Mouse (Mus musculus) G1E (cell line): ENCODE measurements around the gene Rbms3. TPM values are rescaled to one million over a fixed set of nuclear protein-coding genes. Genes with fewer than 3 reads are reported as not detected.

Experiments
- ATAC-seq: 2 replicates; pipeline ENCODE4 v1.8.0; 2016; ENCODE audit warnings: mild to moderate bottlenecking; ENCODE audit not compliant: insufficient number of reproducible peaks, poor library complexity, low FRiP score, severe bottlenecking; ENCODE audit errors: extremely low read depth
- DNase-seq: peaks from one replicate; pipeline ENCODE4 v3.0.0; 2012; ENCODE audit warnings: low spot score
- H3K27me3 ChIP-seq: 2 replicates; pipeline ENCODE4 v1.6.1; 2012; ENCODE audit warnings: mild to moderate bottlenecking, low read length, inconsistent platforms; ENCODE audit not compliant: insufficient read depth
- H3K36me3 ChIP-seq: replicated peaks from 2 replicates; pipeline ENCODE3; 2012; ENCODE audit warnings: mild to moderate bottlenecking, inconsistent platforms
- H3K4me1 ChIP-seq: 2 replicates; pipeline ENCODE4 v1.6.1; 2012; ENCODE audit warnings: low read depth, low read length, inconsistent platforms, mixed read lengths; ENCODE audit not compliant: insufficient read depth
- H3K4me3 ChIP-seq: 2 replicates; pipeline ENCODE4 v1.5.1; 2012; ENCODE audit warnings: low read depth, mild to moderate bottlenecking, inconsistent platforms, low read length, moderate library complexity, mixed read lengths
- H3K9me3 ChIP-seq: replicated peaks from 2 replicates; pipeline ENCODE4 v1.6.1; 2012; ENCODE audit warnings: inconsistent platforms
- CTCF ChIP-seq: IDR thresholded peaks from 2 replicates; pipeline ENCODE4 v1.5.1; 2012; ENCODE audit warnings: low read depth, low read length, inconsistent platforms, mixed read lengths
- GATA1 ChIP-seq: IDR thresholded peaks from 2 replicates; pipeline ENCODE4 v1.6.1; 2012; ENCODE audit warnings: borderline replicate concordance, low read length, inconsistent platforms, mixed read lengths
- GATA2 ChIP-seq: IDR thresholded peaks from 2 replicates; pipeline ENCODE4 v1.6.1; 2012; ENCODE audit warnings: low read depth, low read length, inconsistent platforms, borderline replicate concordance
- POLR2AphosphoS5 ChIP-seq: IDR thresholded peaks from 2 replicates; pipeline ENCODE4 v1.6.1; 2012; ENCODE audit warnings: low read depth, low read length, inconsistent platforms; ENCODE audit not compliant: insufficient replicate concordance
- TAL1 ChIP-seq: conservative IDR thresholded peaks from 2 replicates; pipeline ENCODE4 v1.6.1; 2012; ENCODE audit warnings: low read depth, low read length, inconsistent platforms, mixed read lengths
- polyA plus RNA-seq: library from polyadenylated mRNA; stranded (reverse); fragments of >175 nt; gene quantifications from 2 replicates; pipeline ENCODE4 v1.2.3, GENCODE M21; 2012
- total RNA-seq, 2 experiments: library from RNA; stranded (forward) in 1 of 2; stranded (reverse) in 1 of 2; fragments of 200-1000 nt in 1 of 2; fragments of >200 nt in 1 of 2; fragmentation: Nextera tagmentation in 1 of 2; gene quantifications; 2 replicates each; pipeline ENCODE4 v1.2.3; 2014 to 2017

Gene Rbms3
- total and polyA plus RNA-seq, 3 experiments, result 0.16 TPM; not detected in 2

GRCm38 (mm10) chr9:116814495-116815094, 815.1 kb downstream of the Rbms3 start:
- Histone ChIP-seq H3K36me3 (no peaks in the 10 kb centered on the region), H3K4me1 (no peaks in the 10 kb centered on the region), H3K9me3 (peaks cover 48% of the 10 kb centered on the region), H3K27me3 (no peaks in the 10 kb centered on the region), H3K4me3 (no peak overlapping the region)
- DNase-seq (no peak), ATAC-seq (no peak)
- TF ChIP-seq CTCF, result no peak
- TF ChIP-seq GATA2, result no peak
- no peak for TF ChIP-seq GATA1
- no peak for TF ChIP-seq TAL1
- no peak for TF ChIP-seq POLR2AphosphoS5

DNA sequence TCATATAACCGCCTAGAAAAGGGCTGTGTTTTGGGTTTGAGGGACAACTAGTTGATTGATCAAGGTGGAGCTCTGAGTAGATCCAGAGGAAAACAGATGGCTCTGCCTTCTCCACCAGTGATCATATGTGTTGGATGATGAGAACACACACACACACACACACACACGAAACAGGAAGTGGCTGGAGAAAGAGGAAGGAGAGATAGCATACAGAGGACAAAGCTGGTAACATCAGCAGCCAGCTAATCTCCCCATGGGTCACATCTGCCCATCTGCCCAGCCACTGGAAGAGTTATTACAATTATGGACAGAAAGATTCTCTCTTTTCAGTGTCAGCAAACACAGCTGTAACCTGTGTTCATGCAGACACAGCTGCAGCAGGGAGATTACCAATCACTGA, 816.3 kb downstream of the Rbms3 start:
- DNase-seq (no peak), ATAC-seq (no peak)
- Histone ChIP-seq H3K27me3 (no peaks in the 10 kb centered on the region), H3K4me3 (no peak overlapping the region), H3K9me3 (peaks cover 51% of the 10 kb centered on the region), H3K4me1 (no peaks in the 10 kb centered on the region), H3K36me3 (no peaks in the 10 kb centered on the region)
- TF ChIP-seq TAL1, result no peak
- TF ChIP-seq POLR2AphosphoS5, result no peak
- TF ChIP-seq GATA2, result no peak
- TF ChIP-seq CTCF, result no peak
- TF ChIP-seq GATA1, result no peak

GRCm38 (mm10) chr9:116809260-116809659, 820.5 kb downstream of the Rbms3 start:
- Histone ChIP-seq H3K9me3 (peaks cover 49% of the 10 kb centered on the region), H3K4me1 (no peaks in the 10 kb centered on the region), H3K27me3 (no peaks in the 10 kb centered on the region), H3K4me3 (no peak overlapping the region), H3K36me3 (no peaks in the 10 kb centered on the region)
- ATAC-seq (no peak), DNase-seq (no peak)
- TF ChIP-seq GATA2 (no peak), CTCF (no peak), GATA1 (no peak), TAL1 (no peak), POLR2AphosphoS5 (no peak)

DNA sequence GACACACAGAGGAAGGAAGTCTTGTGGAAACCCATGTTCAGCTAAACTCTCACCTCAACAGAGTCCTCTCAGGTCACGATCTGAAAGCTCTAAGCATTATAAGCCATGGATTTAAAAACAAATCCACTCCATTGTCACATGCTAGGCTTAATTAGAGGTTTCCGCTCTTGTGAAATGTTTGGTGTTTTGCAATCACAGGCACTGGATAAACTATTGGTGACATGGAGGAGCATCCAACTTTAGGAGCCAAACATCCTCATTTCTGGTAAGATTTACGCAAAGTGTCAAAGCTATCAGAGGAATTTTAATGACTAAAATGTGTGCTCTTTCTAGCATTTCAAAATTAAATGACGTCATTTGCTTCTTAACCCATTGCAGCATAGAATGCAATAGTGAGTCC, 821.3 kb downstream of the Rbms3 start:
- TF ChIP-seq TAL1 (no peak), POLR2AphosphoS5 (no peak), CTCF (no peak), GATA1 (no peak), GATA2 (no peak)
- DNase-seq, result no peak
- Histone ChIP-seq H3K4me3 (no peak overlapping the region), H3K36me3 (no peaks in the 10 kb centered on the region), H3K9me3 (peaks cover 49% of the 10 kb centered on the region), H3K4me1 (no peaks in the 10 kb centered on the region), H3K27me3 (no peaks in the 10 kb centered on the region)
- ATAC-seq, result no peak

DNA sequence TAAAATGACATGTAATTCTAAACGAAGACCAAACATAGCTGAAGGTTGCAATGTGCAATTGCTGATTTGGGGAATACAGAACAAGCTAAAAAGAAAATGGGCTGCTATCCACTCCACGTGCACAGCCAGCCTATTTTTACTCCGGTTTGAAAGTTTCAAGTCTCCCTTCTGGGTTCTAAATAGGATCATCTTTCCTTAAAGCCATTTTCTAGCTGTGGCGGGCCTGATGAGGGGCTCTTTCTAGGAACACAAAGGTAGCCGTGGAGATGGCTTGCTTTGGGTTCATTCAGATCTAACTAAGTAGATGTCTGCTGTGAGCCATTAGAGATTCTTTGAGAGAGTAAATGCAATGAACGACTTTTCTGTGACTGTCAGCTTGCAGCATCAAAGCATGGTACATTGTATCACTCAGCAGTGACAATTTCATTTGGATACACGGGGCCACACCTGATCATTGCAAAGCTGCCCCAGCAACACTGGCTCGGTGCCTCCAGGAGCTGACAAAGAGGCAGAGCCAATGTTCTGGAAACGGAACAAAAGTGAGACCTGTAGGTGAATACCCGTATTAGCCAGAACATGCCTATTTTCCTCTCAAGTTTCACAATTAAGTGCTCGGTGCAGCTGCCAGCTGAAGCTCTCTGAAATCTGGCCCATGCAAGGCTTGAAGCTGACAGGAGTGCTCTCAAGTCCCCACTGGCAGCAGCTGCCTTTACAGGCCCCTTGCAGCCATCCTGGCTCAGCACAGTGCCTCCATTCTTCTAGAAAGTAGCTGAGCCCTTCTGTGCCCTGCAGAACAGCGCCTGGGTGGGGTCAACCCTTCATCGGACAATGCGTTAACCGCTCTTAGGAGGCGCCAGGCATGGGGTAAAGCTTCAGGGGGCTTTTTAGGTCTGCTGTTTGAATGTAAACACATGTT, 822.3 kb downstream of the Rbms3 start:
- ATAC-seq, result no peak
- TF ChIP-seq CTCF, result no peak
- TF ChIP-seq GATA1, result no peak
- no peak for TF ChIP-seq POLR2AphosphoS5
- TF ChIP-seq GATA2, result no peak
- TF ChIP-seq TAL1, result no peak

GRCm38 (mm10) chr9:116803292-116803731, 826.4 kb downstream of the Rbms3 start:
- Histone ChIP-seq H3K27me3 (no peaks in the 10 kb centered on the region), H3K4me3 (no peak overlapping the region), H3K36me3 (no peaks in the 10 kb centered on the region), H3K4me1 (no peaks in the 10 kb centered on the region), H3K9me3 (peaks cover 47% of the 10 kb centered on the region)
- DNase-seq (no peak), ATAC-seq (no peak)
- TF ChIP-seq CTCF, result no peak
- TF ChIP-seq POLR2AphosphoS5, result no peak
- no peak for TF ChIP-seq GATA2
- TF ChIP-seq GATA1, result no peak
- TF ChIP-seq TAL1, result no peak

More for the DNA sequence above, 822.3 kb downstream of the Rbms3 start:
- H3K4me3 ChIP-seq, result no peak overlapping the region
- H3K27me3 ChIP-seq, result no peaks in the 10 kb centered on the region
- no peaks in the 10 kb centered on the region for H3K36me3 ChIP-seq
- peaks cover 48% of the 10 kb centered on the region for H3K9me3 ChIP-seq
- H3K4me1 ChIP-seq, result no peaks in the 10 kb centered on the region
- DNase-seq, result no peak
